Mouse (Mus musculus) testis, adult 2 months (tissue): Measurements from ENCODE around the gene Armc10.

Experiments
- CTCF ChIP-seq: fragments of 200-500 bp; IDR thresholded peaks from 2 replicates; pipeline ENCODE4 v1.5.1; 2012; ENCODE audit warnings: low read depth, mild to moderate bottlenecking, inconsistent platforms, low read length, moderate library complexity; ENCODE audit not compliant: control insufficient read depth, insufficient read depth, insufficient replicate concordance
- POLR2A ChIP-seq: fragments of 200-500 bp; IDR thresholded peaks from 2 replicates; pipeline ENCODE4 v1.6.1; 2012; ENCODE audit warnings: low read depth, mild to moderate bottlenecking, inconsistent platforms, low read length, moderate library complexity; ENCODE audit not compliant: control insufficient read depth

GRCm38 (mm10) chr5:21683811-21684210 lies 38.2 kb downstream of the Armc10 start:
- no peak for TF ChIP-seq CTCF
- TF ChIP-seq POLR2A = no peak
